Mouse (Mus musculus): ENCODE measurements around the gene Mindy4b-ps.

DNA sequence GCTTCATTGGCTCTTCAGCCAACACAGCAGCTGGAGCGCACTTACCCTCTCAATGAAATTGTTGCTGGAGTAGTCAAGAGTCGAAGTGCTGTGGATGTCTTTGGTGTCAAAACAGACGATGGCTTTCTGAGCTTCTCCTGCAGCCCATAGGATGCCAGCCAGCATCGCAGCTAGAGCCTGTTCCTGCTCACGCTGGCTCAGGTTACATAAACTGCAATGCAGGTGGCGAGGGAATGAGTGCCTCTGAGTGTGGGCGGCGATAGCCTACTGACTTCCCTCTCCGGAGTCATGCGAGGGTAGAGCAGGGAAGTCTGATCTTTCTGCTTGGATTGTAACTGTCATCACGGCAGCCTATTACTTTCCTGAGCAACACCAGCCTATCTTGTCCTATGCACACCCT is 11.8 kb downstream of the Mindy4b-ps start:
- no peak for TF ChIP-seq CTCF (IDR thresholded peaks at IDR 0.05; ENCODE audit: low read depth)
- no peak for TF ChIP-seq EP300 (IDR thresholded peaks at IDR 0.05; ENCODE audit: low read depth)

Data from liver, postnatal 0 days (tissue).